Mouse (Mus musculus) skeletal muscle tissue, adult 2 months (tissue): Measurements from ENCODE around the gene Ly6g5c.
"Not testable (repeated sequence)": the region's sequence is repeated elsewhere in the genome, so short reads cannot be mapped to it uniquely, and the experiment has no call there.

Source experiments
- DNase-seq: peaks from one replicate; pipeline ENCODE4 v3.0.0-alpha.2; 2012; ENCODE audit warnings: low read depth, low spot score

Ly6g5c gene

DNA sequence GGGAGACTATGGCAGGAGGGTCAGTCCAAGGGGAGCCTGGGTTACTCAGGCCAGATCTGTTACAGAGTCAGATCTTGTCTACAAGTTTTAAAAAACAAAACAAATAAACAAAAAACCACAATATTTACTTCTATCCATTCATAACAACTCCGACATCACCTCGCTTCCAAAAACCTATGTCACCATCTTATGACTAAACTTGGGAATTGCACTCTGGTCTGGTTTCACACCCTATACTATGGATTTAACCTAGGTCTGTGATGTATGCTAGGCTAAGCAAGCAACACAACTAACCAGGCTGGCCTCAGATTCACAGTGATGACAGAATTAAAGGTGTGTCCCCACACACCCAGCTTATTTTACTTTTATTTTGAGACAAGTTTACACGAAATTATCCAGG is 1.6 kb upstream of the Ly6g5c start:
- no peak for DNase-seq

DNA sequence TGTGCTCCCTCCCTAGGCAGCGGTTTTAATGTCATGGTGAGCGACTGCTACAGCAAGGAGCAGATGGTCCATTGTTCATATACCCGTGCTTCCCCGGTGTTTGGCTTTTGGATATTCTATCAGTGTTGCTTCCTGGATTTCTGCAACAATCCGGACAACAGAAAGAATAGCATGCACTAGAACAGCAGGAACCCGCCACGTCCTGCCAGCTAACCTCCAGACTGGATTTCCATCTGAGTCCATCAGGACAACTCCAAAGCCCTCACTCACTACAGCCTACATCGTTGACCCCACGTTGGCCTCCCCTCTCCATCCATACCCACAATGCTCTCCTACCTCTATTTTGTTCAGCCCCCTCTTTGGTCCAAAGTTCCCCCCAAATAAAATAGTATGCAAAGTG is 3.7 kb downstream of the Ly6g5c start:
- DNase-seq, result no peak

DNA sequence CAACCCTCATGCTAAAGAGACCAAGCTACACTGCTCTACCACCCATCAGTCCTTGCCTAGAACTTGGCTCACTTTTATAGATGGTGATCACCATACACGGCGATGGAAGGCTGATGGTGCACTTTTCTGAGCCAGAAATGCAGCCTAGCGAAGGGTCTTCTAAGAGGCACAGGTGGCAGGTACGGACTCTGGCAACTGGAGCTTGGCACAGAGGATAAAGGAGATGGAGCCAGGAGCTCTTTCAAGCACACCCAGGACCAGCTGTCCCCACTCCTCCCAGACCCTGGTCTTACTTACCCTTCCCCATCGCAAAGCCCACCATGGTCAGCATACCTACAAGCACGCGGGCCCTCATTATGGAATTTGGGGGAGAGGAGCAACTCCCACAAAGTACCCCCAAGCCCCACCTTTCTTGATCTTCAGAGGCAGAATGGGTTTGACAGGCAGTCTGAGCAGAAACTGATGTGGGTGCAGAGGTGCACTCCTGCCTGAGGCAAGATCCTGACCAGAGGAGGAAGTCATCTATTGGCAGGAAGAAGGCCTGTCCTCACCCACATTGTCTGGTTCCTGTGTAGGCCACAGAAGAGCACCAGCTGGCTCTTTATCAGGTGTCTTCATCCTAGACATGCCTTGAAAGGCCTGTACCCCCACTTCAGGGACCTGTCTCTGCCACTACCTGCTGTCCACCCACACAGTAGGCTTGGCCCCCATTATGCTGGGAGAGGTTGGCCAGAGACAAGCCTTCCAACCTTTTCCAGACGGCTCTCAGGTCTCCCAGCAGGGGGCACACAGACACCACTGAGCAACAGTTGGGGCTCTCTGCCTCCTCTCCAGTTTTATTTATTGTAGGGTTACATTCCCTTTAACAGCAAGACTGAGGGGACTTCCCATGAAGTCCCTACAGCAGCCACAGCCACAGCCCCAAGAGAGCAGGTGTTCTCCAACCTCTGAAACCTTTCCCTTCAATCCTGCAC is 7.3 kb downstream of the Ly6g5c start, which contains the start of gene Ly6g5b:
Gene Ly6g5b (minus strand): TSS at position 383 of the 974 bp plus-strand sequence.
- no peak for DNase-seq

DNA sequence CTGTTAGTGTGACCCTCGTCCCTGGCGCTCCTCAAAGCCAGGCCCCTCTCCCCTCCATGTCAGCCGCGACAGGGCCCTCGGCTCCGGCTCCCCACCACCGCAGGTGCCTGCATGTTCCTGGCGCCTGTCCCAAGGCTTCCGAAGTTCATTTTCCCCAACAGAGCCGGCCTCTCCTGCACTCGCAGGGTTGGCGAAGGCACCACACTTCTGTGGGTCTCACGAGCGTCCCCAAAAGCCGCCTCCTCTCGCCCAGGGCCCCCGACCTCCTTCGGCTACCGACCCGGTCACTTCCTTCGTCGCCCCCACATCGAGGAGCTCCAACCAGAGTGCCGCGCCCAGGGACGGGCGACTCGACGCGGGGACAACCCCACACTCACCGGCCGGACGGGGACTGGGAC is 12.7 kb downstream of the Ly6g5c start:
- DNase-seq, result peak; percentile 32

DNA sequence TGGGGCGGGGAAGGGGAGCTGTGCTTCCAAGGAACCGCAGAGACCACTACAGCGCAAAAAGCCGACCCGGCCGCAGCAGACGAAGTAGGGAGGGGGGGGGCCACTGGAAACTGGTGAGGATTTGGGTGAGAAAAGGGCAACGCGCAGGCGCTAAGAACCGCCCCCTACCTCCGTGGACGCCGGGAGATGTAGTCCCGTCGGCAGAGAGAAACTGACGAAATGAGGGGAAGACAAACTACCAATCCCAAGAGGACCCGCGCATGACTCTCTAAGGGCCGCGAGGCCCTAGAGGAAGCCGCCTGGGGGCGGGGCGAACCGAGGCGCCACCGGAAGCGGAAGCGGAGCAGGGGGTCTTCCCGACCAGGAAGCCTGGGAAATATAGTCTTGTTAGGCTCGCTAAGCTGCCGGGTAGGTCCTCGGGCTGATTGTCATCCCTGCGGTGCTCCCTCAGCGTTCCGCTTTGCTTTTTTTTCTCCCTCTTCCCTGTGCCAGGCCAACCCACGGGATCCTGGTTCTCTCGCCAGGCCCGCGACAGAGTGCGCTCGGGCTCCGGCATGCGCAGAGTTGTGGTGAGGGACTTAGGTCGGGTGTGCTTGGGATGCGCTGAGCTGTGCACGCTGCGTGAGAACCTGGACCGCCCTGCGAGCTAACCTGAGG is 13.2 kb downstream of the Ly6g5c start, which contains the start of gene Gpank1:
Gene Gpank1 (plus strand): TSS at position 313 of the 657 bp plus-strand sequence.
- DNase-seq, result peak; percentile 98

DNA sequence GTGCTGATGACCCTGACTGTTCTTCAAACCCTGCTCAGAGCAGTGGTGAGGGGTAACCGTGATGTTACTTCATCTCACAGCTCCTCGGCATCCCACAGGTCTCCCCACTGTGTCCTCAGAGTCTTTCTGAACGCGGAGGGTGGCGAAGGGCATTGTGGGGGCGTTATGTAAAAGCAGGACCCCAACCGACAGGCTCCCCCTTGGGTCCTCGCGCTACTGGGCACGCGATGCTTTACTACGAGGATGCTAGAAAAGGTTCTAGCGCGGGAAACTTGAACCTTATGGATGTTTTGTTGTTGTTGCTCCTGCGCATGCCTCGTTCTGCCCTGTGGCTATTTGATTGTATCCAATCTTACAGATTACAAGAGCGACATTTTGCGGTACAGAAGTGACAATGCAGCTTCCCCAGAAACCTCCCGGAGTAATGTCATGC is 13.8 kb downstream of the Ly6g5c start, which contains the start of gene Csnk2b:
Gene Csnk2b (minus strand): TSS at position 183 of the 433 bp plus-strand sequence.
- peak; percentile 40 for DNase-seq

DNA sequence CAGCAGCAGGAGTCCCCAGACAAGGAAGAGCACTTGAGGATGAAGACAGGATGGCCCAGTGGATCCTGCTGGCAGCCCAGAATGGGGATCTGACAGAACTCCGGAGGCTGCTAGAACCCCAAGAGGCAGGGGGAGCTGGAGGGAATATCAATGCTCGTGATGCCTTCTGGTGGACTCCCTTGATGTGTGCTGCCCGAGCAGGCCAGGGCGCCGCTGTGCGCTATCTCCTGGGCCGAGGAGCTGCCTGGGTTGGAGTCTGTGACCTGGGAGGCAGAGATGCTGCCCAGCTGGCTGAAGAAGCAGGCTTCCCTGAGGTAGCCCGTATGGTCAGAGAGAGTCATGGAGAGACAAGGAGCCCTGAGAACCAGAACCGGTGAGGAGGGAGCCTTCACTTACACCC is 15.2 kb downstream of the Ly6g5c start:
- DNase-seq, result not testable (repeated sequence)

DNA sequence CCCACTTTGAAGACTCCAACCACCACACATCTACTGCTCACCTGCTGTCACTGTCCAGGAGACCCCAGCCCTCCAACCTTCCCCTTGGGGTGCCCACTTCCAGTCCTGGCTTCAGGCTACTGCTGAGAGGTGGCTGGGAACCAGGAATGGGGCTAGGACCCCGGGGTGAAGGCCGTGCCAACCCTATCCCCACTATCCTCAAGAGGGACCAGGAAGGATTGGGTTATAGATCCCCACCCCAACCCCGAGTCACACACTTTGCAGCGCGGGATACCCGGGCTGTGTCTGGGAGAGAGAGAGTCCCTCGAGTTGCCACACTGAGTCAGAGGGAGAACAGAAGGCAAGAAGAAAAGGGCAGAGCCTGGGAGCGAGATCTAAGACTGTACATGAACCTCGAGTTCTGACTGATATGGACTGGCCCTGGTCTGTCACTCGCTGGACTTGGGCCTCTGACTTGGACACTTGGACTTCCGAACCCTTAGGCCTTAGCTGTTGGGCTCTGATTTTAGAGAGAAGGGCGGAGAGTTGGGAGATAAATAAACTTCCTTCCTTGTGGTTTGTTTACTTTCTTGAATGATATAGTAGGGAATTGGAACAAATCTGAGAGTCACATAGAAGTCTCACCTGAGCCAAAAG is 16.3 kb downstream of the Ly6g5c start:
- not testable (repeated sequence) for DNase-seq

DNA sequence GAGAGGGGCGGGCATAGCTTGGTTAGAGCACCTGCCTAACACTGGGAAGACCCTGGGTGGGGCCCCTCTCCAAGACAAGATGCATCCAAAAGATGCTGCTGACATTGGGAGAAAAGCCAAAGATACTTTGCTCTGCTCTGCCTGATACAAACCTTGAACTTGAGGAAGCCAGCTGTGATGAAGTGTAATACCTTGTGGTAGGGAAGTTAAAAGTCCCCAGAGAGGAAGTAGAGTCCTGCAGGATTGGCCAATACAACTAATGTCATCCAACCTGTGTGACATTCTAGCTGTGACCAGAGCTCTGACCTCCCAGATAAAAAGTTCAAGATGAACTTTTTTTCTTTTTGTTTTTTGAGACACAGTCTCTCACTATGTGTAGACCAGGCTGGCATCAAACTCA is 17.0 kb downstream of the Ly6g5c start:
- no peak for DNase-seq

DNA sequence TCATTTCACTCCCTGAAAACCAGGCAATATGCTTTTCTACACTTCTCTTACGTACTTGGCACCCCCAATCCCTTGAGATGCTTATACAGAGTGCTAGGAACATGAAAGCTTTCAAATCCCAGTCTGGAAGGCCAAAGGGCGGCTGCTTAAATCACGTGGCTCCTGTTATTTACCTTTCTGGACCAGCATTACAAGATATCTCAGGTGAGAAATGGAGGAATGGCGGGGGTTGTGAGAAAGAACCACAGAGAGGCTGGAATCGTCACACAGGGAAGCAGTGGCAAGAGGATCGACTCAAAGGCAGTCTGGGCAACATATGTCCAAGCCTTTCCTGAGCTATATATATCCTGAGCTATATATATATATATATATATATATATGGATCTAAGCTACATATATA is 17.5 kb downstream of the Ly6g5c start:
- no peak for DNase-seq

DNA sequence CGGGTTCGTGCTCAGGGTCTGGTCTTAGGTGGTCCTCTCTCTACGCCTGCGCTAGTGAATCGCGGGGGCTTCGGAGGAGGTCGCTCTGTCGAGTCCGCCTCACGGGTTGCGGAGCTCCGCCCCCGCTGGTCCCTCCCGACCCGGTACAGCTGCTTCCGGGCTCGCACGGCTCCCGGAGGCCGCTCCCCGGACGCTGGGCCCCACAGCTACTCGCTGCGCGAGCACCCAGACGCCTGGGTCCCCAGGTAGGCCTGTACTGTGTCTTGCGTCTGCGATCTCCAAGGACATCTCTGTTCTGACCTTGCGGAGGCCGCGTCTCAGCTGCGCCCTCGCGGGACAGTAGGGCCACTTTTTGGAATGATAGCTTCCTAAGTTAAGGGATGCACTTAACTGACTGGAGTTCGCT is 18.1 kb downstream of the Ly6g5c start, which contains the start of gene D17H6S53E:
Gene D17H6S53E (plus strand): TSS at position 168 of the 406 bp plus-strand sequence.
- DNase-seq, result peak; percentile 60

DNA sequence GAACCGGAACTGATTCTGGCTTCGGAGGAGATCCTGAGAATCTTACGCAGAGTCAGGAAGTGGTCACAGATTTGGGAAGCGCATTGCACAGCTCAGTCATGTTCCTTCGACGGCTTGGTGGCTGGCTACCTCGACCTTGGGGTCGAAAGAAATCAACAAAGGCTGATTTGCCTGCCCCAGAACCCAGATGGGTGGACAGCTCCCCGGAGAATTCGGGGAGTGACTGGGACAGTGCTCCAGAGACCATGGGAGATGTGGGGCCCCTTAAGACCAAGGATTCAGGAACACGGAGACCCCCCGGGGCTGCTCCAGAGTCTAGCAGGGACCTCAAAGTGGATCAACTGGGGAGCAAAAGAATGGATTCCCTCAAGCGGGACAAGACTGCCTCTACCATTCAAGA is 18.9 kb downstream of the Ly6g5c start:
- no peak for DNase-seq

DNA sequence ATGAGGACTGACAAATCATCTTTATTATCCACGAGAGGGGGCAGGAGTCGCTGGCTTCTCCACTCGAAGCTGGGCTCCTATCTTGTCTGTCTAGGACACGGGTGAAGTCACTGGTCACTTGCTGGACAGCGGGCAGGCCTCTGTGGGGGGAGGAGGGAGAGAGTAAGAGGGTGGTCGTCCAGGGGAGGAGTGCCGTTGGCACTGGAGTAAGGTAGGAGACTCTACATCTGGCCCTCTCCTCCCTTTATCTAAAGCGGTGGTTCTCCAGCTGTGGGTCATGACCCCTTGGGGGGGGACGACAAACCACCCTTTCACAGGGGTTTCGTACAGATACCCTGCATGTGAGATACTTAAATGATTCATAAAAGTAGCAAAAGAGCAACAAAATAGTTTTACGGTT is 20.9 kb downstream of the Ly6g5c start:
- DNase-seq, result no peak

DNA sequence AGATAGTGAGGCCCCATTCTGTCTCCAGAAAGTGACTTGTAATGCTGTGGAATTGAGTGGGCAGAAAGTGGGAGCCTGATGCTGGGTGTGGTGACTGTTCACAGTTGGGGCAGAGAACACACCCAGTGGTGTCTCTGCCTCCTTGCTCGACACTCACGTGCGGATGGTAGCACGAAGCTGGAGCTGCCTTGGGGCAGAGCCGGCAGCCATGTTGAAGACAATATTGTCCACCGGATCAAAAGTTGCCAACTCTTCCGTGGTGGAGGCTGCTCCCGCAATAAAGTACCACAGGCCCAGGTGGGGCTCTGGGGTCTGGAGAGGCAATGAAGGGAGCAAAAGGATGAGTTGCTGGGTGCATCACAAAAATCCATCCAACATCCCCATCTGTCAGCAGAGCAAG is 23.0 kb downstream of the Ly6g5c start:
- no peak for DNase-seq

DNA sequence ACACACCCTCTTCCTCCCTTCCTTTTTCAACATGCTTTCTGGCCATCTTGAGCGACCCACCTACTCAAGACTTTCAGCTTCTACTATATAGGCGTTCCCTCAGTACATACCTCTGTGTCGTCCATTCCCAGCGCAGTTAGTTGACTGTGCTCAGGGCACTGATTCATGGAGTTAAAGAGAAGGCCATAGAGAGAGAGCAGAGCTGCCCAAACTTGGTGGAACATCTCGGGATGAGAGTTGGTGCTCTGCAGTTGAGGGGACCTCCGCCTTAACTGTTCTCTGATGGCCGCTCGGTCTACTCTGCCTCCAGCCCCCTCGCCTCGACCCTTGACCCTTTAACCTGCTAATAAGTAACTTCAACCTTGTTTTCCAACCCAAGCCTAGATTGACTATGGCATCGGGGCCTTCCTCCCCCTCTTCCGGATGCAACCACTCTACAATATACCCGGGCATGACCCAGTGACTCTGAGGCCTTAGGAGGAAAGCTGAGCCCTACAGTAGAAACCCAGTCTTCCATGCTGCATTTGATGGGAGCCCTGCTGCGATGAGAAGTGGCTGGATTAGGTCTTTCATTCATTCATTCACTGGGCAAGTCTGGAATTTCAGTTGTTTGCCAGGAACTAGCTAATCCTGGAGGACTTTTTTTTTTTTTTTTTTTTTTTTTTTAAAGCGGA is 23.6 kb downstream of the Ly6g5c start, which contains the start of gene Apom:
Gene Apom (minus strand): TSS at position 551 of the 674 bp plus-strand sequence.
- no peak for DNase-seq

DNA sequence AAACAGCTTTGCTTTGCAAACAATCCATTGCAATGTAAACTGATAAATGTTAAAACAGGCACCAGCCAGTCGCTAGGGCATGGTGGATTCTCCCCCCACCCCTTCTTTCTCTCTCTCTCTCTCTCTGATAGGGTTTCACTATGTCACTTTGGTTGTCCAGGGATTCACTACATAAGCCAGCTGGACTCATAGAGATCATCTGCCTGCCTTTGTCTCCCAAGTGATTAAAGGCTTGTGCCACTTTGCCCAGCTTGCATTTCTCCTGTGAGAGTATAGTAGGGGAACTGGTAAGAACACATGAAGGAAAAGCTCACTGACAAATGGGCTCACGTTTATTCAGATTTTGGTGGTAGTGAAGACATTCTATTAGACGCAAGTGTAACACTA is 24.1 kb downstream of the Ly6g5c start:
- no peak for DNase-seq

DNA sequence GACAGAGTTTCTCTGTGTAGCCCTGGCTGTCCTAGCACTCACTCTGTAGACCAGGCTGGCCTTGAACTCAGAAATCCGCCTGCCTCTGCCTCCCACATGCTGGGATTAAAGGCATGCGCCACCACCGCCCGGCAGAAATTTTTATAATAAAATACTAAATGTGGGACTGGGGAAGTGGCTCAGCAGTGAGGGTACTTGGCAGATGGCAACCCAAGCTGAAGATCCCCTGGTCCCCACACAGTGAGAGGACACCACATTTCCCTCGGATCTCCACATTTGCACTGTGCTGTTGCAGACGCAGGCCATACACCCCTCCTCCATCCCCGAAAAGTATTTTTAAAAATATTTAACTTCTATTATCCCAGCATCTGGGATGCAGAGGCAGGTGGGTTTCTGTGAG is 25.4 kb downstream of the Ly6g5c start:
- no peak for DNase-seq

DNA sequence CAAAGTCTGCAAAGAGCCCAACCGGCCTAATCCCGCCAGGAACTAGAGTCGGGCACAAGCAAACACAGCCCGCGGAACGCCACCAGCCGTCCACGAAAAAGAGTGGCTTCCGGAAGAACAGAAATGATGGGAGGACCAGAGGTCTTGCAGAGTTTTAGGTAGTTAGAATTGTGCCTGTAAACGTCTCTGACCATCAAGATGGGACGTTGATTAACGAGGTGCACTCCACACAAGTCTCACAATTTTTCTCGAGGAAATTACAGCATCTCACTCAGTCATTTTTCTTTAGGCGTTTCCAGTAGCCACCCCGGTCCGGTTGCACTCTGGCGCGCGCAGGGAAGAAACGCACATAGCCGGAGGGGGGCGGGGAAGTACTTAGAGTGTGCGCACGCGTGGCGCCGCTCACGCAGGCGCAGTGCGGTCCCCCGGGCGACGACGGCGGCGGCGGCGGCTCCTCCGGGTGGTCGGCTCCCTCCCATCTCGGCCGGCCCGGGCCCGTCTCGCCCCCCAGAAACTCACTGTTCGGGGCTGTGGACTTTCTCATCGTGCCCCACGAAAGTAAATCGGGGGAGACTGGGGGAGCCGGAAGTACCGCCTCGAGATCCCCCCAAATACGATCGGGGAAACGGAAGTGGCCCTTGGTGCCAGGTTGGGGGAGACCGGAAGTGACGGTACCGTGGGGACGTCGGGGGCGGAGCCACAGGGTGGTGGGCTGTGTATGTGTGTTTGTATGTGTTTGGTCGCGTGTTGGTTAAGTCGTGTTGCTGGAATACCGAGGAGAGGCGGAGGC is 26.9 kb downstream of the Ly6g5c start, which contains the start of gene Bag6:
Gene Bag6 (plus strand): TSS at position 378 of the 790 bp plus-strand sequence.
- peak; percentile 91 for DNase-seq

DNA sequence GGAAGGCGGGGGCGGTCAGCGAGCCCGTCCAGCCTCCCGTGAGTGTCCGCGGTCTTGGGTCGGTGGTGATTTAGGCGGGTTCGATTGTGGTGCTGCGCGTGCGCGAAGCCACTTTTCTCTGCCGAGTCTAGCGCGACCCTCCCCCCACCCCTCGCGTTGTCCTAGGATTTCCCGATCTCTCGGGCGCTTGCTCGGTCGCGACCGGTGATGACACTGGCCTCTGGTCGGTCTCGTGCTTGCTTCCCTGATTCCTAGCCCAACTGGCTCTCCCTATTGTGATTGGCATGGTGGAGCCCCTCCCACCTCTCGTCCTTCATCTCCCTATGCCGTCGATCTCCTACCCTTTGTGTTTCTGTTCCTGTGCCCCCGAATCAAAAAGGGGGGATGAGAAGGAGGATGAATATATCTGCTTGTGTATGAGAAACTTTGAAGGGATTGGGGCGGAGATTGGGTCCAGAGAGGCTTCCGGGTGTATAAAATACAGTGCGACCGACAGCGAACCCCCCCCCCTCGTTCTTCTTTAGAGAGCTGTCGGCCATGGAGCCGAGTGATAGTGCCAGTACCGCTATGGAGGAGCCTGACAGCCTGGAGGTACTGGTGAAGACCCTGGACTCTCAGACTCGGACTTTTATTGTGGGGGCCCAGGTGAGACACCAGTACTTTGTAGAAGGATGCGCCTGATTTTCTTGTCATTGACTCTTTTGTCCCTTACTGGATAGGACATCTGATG is 27.7 kb downstream of the Ly6g5c start:
- DNase-seq, result no peak

DNA sequence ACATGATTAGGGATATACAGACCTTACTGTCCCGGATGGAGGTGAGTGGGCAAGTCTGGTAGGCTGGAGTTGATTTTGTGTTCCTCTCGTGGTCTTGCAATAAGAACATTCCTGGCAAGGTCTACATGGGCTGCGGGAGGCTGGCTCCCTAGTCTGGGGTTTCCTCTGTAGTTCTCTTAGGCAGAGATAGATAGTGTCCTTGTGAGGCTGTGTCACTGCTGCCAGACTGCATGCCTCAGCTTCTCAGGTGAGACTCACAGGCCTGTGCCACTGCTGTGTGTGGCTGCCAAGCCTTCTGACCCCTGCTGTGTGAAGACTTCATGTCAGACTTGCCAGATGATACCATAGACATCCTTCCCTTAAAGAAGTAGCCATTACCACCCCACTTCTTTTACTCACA is 31.2 kb downstream of the Ly6g5c start:
- no peak for DNase-seq
